Mouse (Mus musculus): Measurements from ENCODE around the gene Thoc6.

Thoc6 gene

DNA sequence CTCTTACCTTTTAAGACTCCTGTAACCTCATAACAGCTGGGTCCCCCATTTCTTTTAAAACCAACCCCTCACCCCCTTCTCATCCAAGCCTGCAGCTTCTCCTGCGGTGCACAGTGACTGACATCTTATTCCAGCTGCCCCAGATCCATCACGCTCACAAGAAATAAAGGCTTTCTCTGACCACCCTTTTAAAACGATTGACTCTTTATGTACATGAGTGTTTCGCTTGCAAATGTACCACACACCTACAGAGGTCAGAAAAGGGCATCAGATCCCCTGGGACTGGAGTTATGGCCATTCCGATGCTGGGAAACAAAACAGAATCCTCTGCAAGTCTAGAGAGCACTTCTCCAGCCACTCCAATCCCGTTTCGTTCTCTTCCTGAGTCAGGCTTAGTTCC lies 45.9 kb downstream of the Thoc6 start:
- DNase-seq = no peak

DNA sequence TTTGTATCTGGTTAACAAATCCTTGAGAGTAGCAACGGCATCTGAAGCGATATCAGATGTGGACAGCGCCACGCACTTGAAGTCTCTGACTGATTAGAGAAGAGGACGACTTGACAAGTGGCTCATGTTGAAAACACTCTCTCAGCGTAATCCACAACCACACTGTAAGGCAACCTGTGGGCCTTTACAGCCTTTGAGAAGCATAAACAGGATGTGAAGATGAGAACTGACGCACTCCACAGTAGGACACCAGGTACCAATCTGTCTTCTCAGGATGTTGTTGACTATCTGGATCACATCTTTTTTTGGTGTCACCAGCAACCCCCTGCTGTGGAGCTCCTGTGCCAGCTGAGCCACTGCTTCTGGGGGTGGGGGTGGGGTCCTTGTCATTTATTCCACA lies 53.3 kb downstream of the Thoc6 start:
- no peak for DNase-seq
